Mouse (Mus musculus) embryonic fibroblast, embryonic 13.5 days (primary cell): ENCODE results near the gene Smim24.
A peak's percentile ranks its signal among the peaks of the same experiment; 100 is the strongest.

Source experiments
- CTCF ChIP-seq: IDR thresholded peaks from 2 replicates; pipeline ENCODE4 v1.5.1; 2011; ENCODE audit warnings: mild to moderate bottlenecking, control low read depth, low read length, moderate library complexity, borderline replicate concordance; ENCODE audit not compliant: insufficient read depth
- POLR2A ChIP-seq: IDR thresholded peaks from 2 replicates; pipeline ENCODE4 v1.6.1; 2011; ENCODE audit warnings: low read depth, mild to moderate bottlenecking, control low read depth, low read length, moderate library complexity

DNA sequence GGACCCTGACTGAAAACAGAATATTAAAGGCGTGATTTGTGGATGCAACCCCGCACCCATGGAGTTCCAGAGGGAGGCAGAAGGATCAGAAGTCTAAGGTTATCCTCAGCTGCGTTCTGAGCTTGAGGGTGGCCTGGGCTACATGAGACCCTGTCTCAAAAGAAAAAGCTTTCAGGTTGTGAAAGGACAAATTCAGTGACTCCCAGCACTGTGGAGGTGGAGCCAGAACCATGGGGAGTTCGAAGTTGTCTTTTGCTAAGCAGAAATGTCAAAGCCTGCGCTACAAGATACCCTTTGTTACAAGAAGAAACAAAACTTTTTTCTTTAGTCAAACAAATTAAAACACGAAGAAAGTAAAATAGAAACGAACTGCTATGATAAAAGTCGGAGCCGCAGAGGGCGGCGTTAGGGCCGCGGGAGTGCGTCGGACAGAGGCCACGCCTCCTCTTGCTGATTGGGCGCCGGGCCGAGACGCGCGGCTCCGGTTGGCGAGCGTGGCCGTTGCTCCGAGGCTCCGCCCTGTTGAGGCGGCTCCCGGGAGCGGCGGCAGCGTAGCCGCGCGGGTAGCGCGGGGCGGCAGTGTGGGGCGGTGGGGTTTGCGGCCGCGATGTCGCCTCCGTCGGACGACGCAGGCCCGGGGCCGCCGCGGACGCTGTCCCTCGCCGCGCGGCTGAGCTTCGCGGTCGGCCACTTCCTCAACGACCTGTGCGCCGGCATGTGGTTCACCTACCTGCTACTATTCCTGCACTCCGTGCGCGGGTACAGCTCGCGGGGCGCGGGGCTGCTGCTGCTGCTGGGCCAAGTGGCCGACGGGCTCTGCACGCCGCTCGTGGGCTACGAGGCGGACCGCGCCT, 35.6 kb upstream of the Smim24 start, which contains the start of gene Mfsd12:
- TF ChIP-seq CTCF: no peak
- TF ChIP-seq POLR2A: peak; percentile 61
